Mouse (Mus musculus) stomach, postnatal 0 days (tissue): ENCODE data around the gene Cdc42se1.

ENCODE experiments used
- CTCF ChIP-seq: IDR thresholded peaks from 2 replicates; pipeline ENCODE4 v1.5.1; 2016; ENCODE audit warnings: antibody characterized with exemption, low read depth, mild to moderate bottlenecking, moderate library complexity
- EP300 ChIP-seq: optimal IDR thresholded peaks from 2 replicates; pipeline ENCODE3; 2016; ENCODE audit warnings: antibody characterized with exemption

DNA sequence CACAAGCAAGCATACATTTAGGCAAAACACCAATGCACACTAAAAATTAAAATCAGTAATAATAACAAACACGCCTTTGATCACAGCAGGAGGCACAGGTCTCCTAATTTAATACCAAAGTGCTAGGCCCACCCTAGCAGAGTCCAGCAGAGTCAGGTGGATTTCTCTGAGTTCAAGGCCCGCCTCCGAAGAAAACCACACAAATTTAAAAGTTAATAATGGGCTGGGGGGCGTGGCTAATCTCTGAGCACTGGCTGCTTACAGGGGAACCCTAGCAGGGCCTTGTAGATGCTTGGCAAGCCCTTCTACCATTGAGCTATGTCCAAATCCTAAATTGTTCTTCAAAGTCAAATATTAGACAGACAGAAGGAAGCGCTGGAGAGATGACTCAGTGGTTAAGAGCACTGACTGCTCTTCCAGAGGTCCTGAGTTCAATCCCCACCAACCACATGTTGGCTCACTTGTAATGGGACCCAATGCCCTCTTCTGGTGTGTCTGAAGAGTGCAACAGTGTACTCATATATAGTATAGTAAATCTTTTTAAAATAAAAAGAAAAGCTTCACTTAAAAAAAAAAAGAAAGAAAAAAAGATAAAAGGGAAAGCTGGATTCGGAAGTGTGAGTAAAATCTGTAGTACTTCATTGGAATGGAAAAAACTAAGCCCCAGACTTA lies 9.9 kb upstream of the Cdc42se1 start:
- TF ChIP-seq EP300 (no peak), CTCF (peak; percentile 18; the same call in 1 of the 2 replicates)
